Mouse (Mus musculus): Measurements from ENCODE around the gene Dlx1.

DNA sequence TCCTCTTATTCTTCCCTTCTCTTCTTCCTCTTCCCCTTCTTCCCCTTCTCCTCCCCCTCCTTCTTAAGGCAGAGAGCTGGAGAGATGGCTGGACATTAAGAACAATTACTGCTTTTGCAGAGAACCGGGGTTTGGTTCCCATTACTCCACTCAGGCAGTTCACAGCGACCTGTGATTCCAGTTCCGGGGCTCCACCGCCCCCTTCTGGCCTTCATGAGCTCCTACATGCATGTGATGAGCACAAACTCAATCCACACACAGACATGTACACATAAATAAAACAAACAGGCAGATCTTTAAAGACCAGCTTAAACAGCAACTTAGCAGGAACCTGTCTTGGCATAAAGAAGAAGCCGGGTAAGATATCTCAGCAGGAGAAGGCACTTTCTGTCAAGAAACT, 28.2 kb downstream of the Dlx1 start:
- TF ChIP-seq CTCF (IDR thresholded peaks at IDR 0.05; ENCODE audit: extremely low read depth, insufficient read depth, low read length), result no peak
- no peak for TF ChIP-seq POLR2A (IDR thresholded peaks at IDR 0.05; ENCODE audit: extremely low read depth, insufficient read depth, low read length)

All from cortical plate, adult 2 months (tissue).